Mouse (Mus musculus) lung, embryonic 16.5 days (tissue): ENCODE measurements around the gene Dhtkd1. TPM values are rescaled to one million over a fixed set of nuclear protein-coding genes. Genes with fewer than 3 reads are reported as not detected.

ENCODE experiments used
- ATAC-seq: fragments of 200-750 bp; cut with Nextera tagmentation; 2 replicates; pipeline ENCODE4 v1.8.0; 2017; ENCODE audit warnings: low read depth, mild to moderate bottlenecking, moderate library complexity
- H3K27ac ChIP-seq: fragments of 300-500 bp; sonication (generic); 2 replicates; pipeline ENCODE4 v1.5.1; 2014; ENCODE audit warnings: mild to moderate bottlenecking, control low read depth, low read length
- H3K27me3 ChIP-seq: fragments of 300-500 bp; sonication (generic); 2 replicates; pipeline ENCODE4 v1.6.1; 2014; ENCODE audit warnings: low read depth, low read length, mixed read lengths; ENCODE audit not compliant: control insufficient read depth, insufficient read depth
- H3K36me3 ChIP-seq: fragments of 300-500 bp; sonication (generic); 2 replicates; pipeline ENCODE4 v1.6.1; 2014; ENCODE audit warnings: low read length; ENCODE audit not compliant: control insufficient read depth, insufficient read depth
- H3K4me1 ChIP-seq: fragments of 300-500 bp; sonication (generic); replicated peaks from 2 replicates; pipeline ENCODE4 v1.6.1; 2014; ENCODE audit warnings: low read length, mixed read lengths; ENCODE audit not compliant: control insufficient read depth, insufficient read depth
- H3K4me2 ChIP-seq: fragments of 300-500 bp; sonication (generic); 2 replicates; pipeline ENCODE4 v1.6.1; 2014; ENCODE audit warnings: low read depth, low read length, control low read depth
- H3K4me3 ChIP-seq: fragments of 300-500 bp; sonication (generic); 2 replicates; pipeline ENCODE4 v1.5.1; 2014; ENCODE audit warnings: mild to moderate bottlenecking, low read length, control low read depth
- H3K9ac ChIP-seq: fragments of 300-500 bp; sonication (generic); 2 replicates; pipeline ENCODE4 v1.6.1; 2014; ENCODE audit warnings: low read length, control low read depth
- H3K9me3 ChIP-seq: fragments of 300-500 bp; sonication (generic); 2 replicates; pipeline ENCODE4 v1.6.1; 2016; ENCODE audit warnings: low read length; ENCODE audit not compliant: control insufficient read depth
- WGBS: fragments of 180-500 bp; shearing (Covaris S2); extraction: QIAGEN DNeasy Blood & Tissue Kit; methylation state at CpG from one replicate; pipeline ENCODE4 v1.1.7; 2014; 5-methylcytosine and 5-hydroxymethylcytosine counted together
- polyA plus RNA-seq: library from polyadenylated mRNA; unstranded; fragments of >200 nt; fragmentation: Nextera tagmentation; extraction: Ambion mirVana; gene quantifications from 2 replicates; pipeline ENCODE4 v1.2.1, GENCODE M21; 2015

Gene Dhtkd1
- polyA plus RNA-seq, 1 experiment from 2014 or later, result 3.5 TPM

DNA sequence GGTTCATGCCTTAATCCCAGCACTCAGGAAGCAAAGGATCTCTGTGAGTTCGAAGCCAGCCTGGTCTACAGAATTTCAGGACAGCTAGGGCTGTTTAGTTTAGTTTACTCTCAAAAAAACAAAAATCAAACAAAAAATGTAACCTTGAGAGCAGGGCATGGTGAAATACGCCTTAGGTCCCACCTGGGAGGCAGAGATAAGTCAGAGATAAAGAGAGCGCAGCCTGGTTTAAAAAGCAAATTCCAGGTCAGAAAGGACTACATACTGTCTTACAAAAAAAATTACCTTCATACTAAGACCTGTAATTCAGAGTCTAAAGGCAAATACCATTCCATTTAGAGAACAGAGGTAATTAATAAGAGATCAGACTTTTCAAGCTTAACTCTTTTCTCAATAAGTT is 3.3 kb downstream of the Dhtkd1 start:
- ATAC-seq, result no peak
- WGBS, result 84% methylated on average over 3 of the region's 3 CpGs
- Histone ChIP-seq H3K27me3 (no peaks in the 10 kb centered on the region), H3K4me3 (no peak overlapping the region), H3K4me1 (peaks cover 5% of the 10 kb centered on the region; the same call in 1 of the 2 replicates), H3K9me3 (no peaks in the 10 kb centered on the region), H3K36me3 (no peaks in the 10 kb centered on the region), H3K4me2 (no peak overlapping the region), H3K27ac (no peak overlapping the region), H3K9ac (no peak overlapping the region)

DNA sequence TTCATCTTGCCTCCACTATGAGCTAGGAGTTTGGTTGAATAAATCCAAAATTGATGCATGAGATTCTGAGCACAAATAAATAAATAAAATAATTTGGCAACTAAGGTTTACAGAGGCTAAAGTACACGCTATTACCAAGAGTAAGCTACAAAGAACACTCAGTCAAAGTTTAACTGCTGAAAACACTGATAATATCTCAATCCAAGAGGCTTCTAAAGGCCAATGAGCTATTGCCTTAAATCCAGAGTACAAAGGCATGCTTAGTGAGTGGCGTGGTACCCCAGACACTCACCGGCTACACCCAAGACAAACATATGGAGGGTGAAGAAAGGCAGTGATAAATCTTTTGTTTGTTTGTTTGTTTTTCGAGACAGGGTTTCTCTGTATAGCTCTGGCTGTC is 6.0 kb downstream of the Dhtkd1 start:
- Histone ChIP-seq H3K9me3 (no peaks in the 10 kb centered on the region), H3K4me1 (no peaks in the 10 kb centered on the region), H3K9ac (no peak overlapping the region), H3K36me3 (no peaks in the 10 kb centered on the region), H3K4me2 (no peak overlapping the region), H3K27me3 (no peaks in the 10 kb centered on the region), H3K27ac (no peak overlapping the region), H3K4me3 (no peak overlapping the region)
- WGBS, result 74% methylated on average over 4 of the region's 4 CpGs
- ATAC-seq, result no peak

DNA sequence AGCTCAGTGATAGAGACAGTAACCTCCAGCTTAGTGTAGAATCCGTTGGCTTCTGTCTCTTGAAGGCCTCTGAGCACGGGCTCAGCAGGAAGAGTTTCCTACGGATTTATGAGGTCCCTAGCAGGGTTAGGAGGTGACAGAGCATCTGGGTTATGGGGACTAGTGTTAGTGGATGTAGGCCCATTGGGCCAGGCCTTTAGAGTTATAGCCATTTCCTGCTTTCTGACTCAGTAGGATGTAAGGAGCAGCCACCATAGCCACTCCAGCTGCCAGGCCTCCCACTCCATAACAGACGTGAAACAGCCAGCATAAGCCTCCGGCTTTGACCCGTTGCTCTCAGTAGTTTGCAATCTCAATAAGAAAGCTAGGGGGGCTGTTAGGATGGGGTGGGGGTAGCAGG is 6.5 kb downstream of the Dhtkd1 start:
- H3K27ac ChIP-seq, result no peak overlapping the region
- no peak overlapping the region for H3K9ac ChIP-seq
- ATAC-seq, result no peak
- 67% methylated on average over 6 of the region's 6 CpGs for WGBS
- no peaks in the 10 kb centered on the region for H3K36me3 ChIP-seq
- H3K4me3 ChIP-seq, result no peak overlapping the region
- no peaks in the 10 kb centered on the region for H3K27me3 ChIP-seq
- no peaks in the 10 kb centered on the region for H3K4me1 ChIP-seq
- no peak overlapping the region for H3K4me2 ChIP-seq
- H3K9me3 ChIP-seq, result no peaks in the 10 kb centered on the region

DNA sequence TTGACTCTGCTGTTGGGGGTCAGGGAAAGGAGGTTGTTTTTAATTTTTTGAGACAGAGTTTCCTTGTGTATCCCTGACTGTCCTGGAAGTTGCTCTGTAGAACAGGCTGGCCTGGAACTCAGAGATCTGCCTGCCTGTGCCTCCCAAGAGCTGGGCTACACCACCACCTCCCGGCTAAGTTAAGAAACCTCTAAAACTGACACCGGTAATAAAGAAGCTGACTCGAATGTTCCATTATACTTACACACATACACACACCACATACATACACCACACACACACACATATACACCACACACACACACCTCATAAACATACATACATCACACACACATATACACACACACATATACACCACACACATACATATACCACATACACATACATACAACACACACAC is 7.7 kb downstream of the Dhtkd1 start:
- WGBS, result 96% methylated on average over 3 of the region's 3 CpGs
- no peaks in the 10 kb centered on the region for H3K36me3 ChIP-seq
- no peak overlapping the region for H3K9ac ChIP-seq
- H3K9me3 ChIP-seq, result no peaks in the 10 kb centered on the region
- ATAC-seq, result no peak
- no peaks in the 10 kb centered on the region for H3K27me3 ChIP-seq
- H3K4me1 ChIP-seq, result no peaks in the 10 kb centered on the region
- no peak overlapping the region for H3K4me3 ChIP-seq
- H3K4me2 ChIP-seq, result no peak overlapping the region
- H3K27ac ChIP-seq, result no peak overlapping the region

DNA sequence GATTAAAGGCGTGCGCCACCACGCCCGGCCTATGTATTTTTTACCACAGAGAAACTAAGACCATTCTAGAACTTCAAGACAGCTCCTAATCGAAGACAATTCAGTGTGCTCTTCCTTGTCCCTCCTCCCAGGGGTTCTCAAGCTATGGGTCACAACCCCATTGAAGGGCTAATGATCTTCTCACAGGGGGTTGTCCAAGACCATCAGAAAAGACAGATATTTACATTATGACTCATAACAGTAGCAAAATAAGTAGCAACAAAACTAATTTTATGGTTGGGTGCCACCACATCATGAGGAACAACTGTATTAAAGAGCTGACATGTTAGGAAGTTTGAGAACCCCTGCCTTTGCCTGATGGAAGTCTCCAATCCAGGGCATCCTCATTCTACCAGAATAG is 10.7 kb downstream of the Dhtkd1 start:
- Histone ChIP-seq H3K27ac (no peak overlapping the region), H3K27me3 (no peaks in the 10 kb centered on the region), H3K9me3 (no peaks in the 10 kb centered on the region), H3K4me1 (no peaks in the 10 kb centered on the region), H3K36me3 (no peaks in the 10 kb centered on the region), H3K4me2 (no peak overlapping the region), H3K9ac (no peak overlapping the region), H3K4me3 (no peak overlapping the region)
- ATAC-seq, result no peak
- WGBS, result 91% methylated on average over 5 of the region's 5 CpGs

DNA sequence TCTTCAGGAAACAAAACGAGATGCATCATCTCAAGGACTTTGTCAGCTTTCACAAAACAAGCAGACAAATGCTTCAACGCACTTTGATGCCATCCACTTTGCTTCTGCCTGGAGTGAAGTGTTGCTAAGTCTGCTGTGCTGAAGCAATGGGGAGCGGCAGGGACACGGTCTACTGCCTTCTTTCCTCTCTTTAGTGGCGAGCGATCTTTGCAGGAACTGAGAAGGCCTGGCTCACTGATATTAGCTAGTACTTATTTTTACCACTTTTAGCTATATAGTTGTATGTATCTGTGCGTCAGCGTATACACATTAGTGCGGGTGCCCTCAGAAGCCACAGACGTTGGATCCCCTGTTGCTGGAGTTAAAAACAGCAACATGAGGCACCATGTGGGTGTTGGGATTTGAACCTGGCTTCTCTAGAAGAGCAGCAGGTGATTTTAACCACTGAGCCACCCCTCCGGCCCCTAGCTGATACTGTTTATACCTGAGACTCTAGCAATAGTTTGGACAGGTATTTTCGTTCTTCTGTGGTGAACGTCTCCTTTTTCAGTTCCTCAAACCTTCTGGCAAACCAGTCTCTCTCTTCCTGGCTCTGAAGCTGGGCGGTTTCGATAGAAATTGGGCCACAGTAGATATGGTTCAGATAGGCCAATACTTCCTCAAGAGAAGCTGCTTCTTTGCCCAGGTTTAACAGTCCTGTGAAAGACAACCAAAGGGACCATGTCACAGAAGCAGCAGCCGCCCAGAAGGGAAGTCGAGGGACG is 12.1 kb downstream of the Dhtkd1 start:
- no peak for ATAC-seq
- no peaks in the 10 kb centered on the region for H3K4me1 ChIP-seq
- WGBS, result 84% methylated on average over 18 of the region's 18 CpGs
- no peaks in the 10 kb centered on the region for H3K27me3 ChIP-seq
- no peaks in the 10 kb centered on the region for H3K36me3 ChIP-seq
- no peaks in the 10 kb centered on the region for H3K9me3 ChIP-seq
- no peak overlapping the region for H3K9ac ChIP-seq
- H3K27ac ChIP-seq, result no peak overlapping the region
- H3K4me3 ChIP-seq, result no peak overlapping the region
- H3K4me2 ChIP-seq, result no peak overlapping the region

DNA sequence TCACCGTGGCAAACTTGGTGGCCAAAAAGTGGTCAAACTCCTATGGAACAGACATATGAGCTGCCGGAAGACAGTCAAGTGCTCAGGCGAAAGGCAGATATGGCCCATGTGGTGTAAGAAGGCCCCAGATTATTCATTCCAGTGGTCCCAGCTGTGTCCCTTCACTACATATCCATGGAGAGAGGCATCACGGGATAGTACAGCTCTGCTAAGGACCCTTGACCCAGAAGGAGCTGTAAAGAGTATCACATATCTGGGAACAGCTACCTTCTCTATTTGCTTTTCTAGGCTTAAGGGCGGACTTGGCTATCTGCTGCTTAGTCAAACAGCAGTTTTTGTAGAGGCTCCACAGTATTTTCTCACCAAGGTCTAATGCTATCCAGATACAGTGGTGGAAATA is 12.8 kb downstream of the Dhtkd1 start:
- Histone ChIP-seq H3K27me3 (no peaks in the 10 kb centered on the region), H3K4me2 (no peak overlapping the region), H3K4me3 (no peak overlapping the region), H3K4me1 (no peaks in the 10 kb centered on the region), H3K27ac (no peak overlapping the region), H3K36me3 (no peaks in the 10 kb centered on the region), H3K9me3 (no peaks in the 10 kb centered on the region), H3K9ac (no peak overlapping the region)
- WGBS, result 68% methylated on average over 5 of the region's 5 CpGs
- no peak for ATAC-seq

DNA sequence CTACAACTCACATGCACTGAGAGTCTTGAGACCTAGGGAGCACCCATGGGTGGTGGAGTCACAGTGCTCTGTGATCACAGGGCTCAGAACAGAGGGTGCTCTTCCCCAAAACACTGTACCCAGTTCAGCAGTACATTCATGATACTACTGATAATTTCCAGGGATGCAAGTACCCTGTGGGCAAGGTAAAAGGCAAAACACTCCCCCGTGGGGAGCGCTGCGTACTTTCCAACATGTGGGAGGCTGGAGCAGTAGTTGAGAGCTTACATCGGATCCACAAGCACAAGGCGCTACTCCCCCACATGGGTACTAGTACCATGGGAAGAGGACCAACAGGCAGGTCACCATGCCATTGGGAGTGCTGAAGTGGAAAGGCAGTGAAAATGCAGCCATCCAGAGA is 15.1 kb downstream of the Dhtkd1 start:
- no peak overlapping the region for H3K27ac ChIP-seq
- 91% methylated on average over 5 of the region's 5 CpGs for WGBS
- no peaks in the 10 kb centered on the region for H3K27me3 ChIP-seq
- H3K9ac ChIP-seq, result no peak overlapping the region
- no peak overlapping the region for H3K4me2 ChIP-seq
- H3K36me3 ChIP-seq, result no peaks in the 10 kb centered on the region
- H3K4me3 ChIP-seq, result no peak overlapping the region
- H3K9me3 ChIP-seq, result no peaks in the 10 kb centered on the region
- no peak for ATAC-seq
- no peaks in the 10 kb centered on the region for H3K4me1 ChIP-seq

DNA sequence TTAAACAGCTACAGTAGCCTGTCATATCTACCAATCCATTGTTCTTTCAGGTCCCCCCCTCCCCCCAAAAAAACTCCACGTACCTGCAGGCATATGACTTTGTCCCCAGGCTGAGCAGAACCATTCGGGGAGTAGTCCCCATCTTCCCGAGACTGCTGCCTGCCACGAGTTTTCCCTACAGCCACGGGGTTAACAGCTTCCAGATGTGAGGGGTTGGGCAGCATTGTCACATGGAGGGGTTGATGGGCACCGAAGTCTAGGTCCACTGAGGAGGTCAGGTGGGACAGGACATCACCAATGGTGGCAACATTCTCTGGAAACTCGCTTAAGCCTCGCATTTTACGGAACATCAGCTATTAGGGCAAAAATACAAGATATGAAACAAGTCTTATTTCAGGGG is 18.8 kb downstream of the Dhtkd1 start:
- WGBS, result 73% methylated on average over 9 of the region's 9 CpGs
- H3K4me2 ChIP-seq, result no peak overlapping the region

DNA sequence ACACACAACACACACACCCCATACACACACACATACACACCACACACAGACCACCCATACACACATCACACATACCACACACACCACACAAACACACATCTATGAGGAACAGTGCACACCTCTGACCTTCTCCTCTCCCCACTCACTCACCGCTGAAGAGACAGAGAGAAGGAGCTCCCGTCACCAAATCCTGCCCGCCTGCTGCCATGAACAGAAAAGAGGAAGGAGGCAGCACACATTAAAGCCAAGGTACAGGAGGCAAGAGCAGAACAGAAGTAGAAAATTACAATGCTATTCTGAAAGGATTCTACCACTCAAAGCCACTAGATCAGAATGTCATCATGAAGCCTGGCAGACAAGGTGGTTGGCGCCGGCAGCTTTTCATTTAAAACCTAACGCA is 19.8 kb downstream of the Dhtkd1 start:
- Histone ChIP-seq H3K4me3 (no peak overlapping the region), H3K9ac (no peak overlapping the region), H3K27ac (no peak overlapping the region), H3K9me3 (no peaks in the 10 kb centered on the region), H3K4me1 (no peaks in the 10 kb centered on the region), H3K4me2 (no peak overlapping the region), H3K27me3 (no peaks in the 10 kb centered on the region), H3K36me3 (no peaks in the 10 kb centered on the region)
- no peak for ATAC-seq
- WGBS, result 91% methylated on average over 6 of the region's 6 CpGs

More for the DNA sequence above, 18.8 kb downstream of the Dhtkd1 start:
- Histone ChIP-seq H3K36me3 (no peaks in the 10 kb centered on the region), H3K9me3 (no peaks in the 10 kb centered on the region), H3K4me3 (no peak overlapping the region), H3K27ac (no peak overlapping the region), H3K4me1 (no peaks in the 10 kb centered on the region), H3K27me3 (no peaks in the 10 kb centered on the region), H3K9ac (no peak overlapping the region)
- ATAC-seq, result no peak
